Mouse (Mus musculus) forebrain, embryonic 10.5 days (tissue): ENCODE data around the gene Tbc1d21. TPM values are rescaled to one million over a fixed set of nuclear protein-coding genes. Genes with fewer than 3 reads are reported as not detected.

Experiments used
- DNase-seq: peaks from one replicate; pipeline ENCODE4 v3.0.0-alpha.2; 2017; ENCODE audit warnings: low spot score; ENCODE audit errors: extremely low spot score
- H3K27ac ChIP-seq: fragments of 300-500 bp; sonication (generic); 2 replicates; pipeline ENCODE4 v1.5.1; 2016; ENCODE audit warnings: mild to moderate bottlenecking
- H3K27me3 ChIP-seq: fragments of 300-500 bp; sonication (generic); 2 replicates; pipeline ENCODE4 v1.6.1; 2016; ENCODE audit warnings: mild to moderate bottlenecking; ENCODE audit not compliant: poor library complexity, severe bottlenecking
- H3K36me3 ChIP-seq: fragments of 300-500 bp; sonication (generic); replicated peaks from 2 replicates; pipeline ENCODE4 v1.6.1; 2016; ENCODE audit warnings: mild to moderate bottlenecking, moderate library complexity
- H3K4me1 ChIP-seq: fragments of 300-500 bp; sonication (generic); 2 replicates; pipeline ENCODE4 v1.6.1; 2016
- H3K4me3 ChIP-seq: fragments of 300-500 bp; sonication (generic); 2 replicates; pipeline ENCODE4 v1.5.1; 2016; ENCODE audit warnings: mild to moderate bottlenecking, moderate library complexity
- H3K9me3 ChIP-seq: fragments of 300-500 bp; sonication (generic); 2 replicates; pipeline ENCODE4 v1.6.1; 2016; ENCODE audit warnings: mild to moderate bottlenecking, moderate library complexity
- WGBS: fragments of 180-500 bp; shearing (Covaris S2); methylation state at CpG from one replicate; pipeline ENCODE4 v1.1.7; 2016; 5-methylcytosine and 5-hydroxymethylcytosine counted together
- polyA plus RNA-seq: library from polyadenylated mRNA; unstranded; fragments of >200 nt; fragmentation: Nextera tagmentation; extraction: Ambion mirVana; gene quantifications from 2 replicates; pipeline ENCODE4 v1.2.1, GENCODE M21; 2016

The Tbc1d21 gene
- polyA plus RNA-seq, 1 experiment from 2014 or later, result not detected

DNA sequence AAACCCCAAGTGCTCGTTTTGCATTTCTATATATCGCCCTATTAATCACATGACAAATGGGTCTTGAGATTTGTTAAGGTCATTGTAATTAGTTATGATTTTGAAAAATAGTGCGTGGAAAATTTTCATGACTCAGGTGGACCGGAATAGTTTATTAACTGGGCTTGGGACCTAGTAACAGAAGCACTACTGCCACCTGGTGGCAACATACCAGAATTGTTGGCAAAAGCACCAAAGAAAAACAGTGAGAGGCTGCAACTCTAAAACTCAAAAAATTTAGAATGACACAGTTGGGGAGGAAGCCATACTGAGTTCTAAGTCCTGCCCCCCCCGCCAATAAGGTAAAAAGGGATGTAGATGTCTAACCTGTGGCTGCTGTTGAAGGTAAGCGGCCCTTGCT, 611 bp downstream of the Tbc1d21 start:
- no peak for DNase-seq
- Histone ChIP-seq H3K4me3 (no peak overlapping the region), H3K4me1 (peaks cover 18% of the 10 kb centered on the region), H3K27ac (no peak overlapping the region), H3K36me3 (no peaks in the 10 kb centered on the region), H3K9me3 (no peaks in the 10 kb centered on the region), H3K27me3 (no peaks in the 10 kb centered on the region)
- 48% methylated on average over 6 of the region's 6 CpGs for WGBS

DNA sequence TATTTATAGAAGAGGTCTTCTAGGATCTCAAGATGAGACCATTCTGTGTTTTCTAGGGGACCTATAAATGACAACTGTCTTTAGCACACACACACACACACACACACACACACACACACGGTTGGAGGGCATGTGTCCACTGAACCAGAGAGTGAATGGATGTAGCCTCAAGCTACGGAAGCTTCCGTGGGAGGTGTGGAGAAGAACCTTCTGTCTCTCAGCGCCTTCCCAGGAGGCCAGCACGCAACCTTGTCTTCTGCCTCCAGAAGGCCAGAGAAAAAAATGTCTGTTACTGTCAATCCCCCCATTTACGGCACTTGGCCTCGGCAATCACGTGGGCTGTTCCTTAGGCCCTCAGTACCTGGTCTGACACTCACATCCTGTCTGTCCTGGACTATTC, 5.9 kb downstream of the Tbc1d21 start:
- 90% methylated on average over 8 of the region's 8 CpGs for WGBS
- H3K4me1 ChIP-seq, result no peaks in the 10 kb centered on the region
- no peaks in the 10 kb centered on the region for H3K27me3 ChIP-seq
- DNase-seq, result no peak
- no peak overlapping the region for H3K27ac ChIP-seq
- H3K9me3 ChIP-seq, result no peaks in the 10 kb centered on the region
- no peaks in the 10 kb centered on the region for H3K36me3 ChIP-seq
- H3K4me3 ChIP-seq, result no peak overlapping the region

DNA sequence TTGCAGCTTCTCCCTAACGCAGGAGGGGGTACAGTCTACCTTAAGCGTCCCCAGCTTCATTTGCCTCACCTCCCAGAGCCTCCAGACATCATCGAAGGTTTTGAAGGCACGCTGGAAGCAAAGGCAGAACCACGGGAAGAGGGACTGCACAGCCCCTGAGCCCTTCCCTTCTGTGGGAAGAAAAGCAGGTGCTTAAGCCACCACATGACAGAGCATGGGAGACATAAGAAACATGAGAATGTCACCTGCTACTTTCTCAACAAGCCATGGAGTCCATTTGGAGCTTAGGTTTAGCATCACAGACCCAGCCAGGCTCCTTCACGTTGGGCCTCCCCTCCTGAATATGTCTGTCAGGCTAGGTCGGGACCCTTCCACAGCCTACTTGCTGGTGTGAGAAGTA, 8.3 kb downstream of the Tbc1d21 start:
- no peaks in the 10 kb centered on the region for H3K4me1 ChIP-seq
- no peaks in the 10 kb centered on the region for H3K36me3 ChIP-seq
- WGBS, result 84% methylated on average over 7 of the region's 7 CpGs
- H3K27me3 ChIP-seq, result no peaks in the 10 kb centered on the region
- H3K27ac ChIP-seq, result no peak overlapping the region
- DNase-seq, result no peak
- no peak overlapping the region for H3K4me3 ChIP-seq
- H3K9me3 ChIP-seq, result no peaks in the 10 kb centered on the region

DNA sequence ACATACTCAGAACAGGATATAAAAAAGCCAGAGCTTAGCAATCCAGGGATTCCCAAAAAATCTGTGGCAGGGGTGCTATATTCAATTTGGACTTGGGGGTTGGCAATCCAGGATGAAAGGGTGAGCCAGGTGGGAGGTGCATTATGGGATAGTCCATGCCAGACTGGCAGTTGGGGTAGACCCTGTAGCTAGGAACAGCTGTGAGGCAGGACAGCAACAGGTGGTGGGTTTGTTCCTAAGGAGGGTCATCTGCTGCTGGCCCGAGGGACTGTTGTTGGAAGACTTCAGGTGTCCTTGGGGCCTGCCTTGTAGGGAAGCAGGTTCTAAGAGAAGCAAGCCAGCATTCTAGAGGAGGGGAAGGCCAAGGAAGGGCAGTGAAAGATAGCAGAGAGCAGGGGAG, 8.9 kb downstream of the Tbc1d21 start:
- H3K4me1 ChIP-seq, result no peaks in the 10 kb centered on the region
- H3K36me3 ChIP-seq, result no peaks in the 10 kb centered on the region
- 83% methylated on average over 1 of the region's 1 CpGs for WGBS
- DNase-seq, result no peak
- H3K9me3 ChIP-seq, result no peaks in the 10 kb centered on the region
- no peaks in the 10 kb centered on the region for H3K27me3 ChIP-seq
- no peak overlapping the region for H3K4me3 ChIP-seq
- no peak overlapping the region for H3K27ac ChIP-seq

DNA sequence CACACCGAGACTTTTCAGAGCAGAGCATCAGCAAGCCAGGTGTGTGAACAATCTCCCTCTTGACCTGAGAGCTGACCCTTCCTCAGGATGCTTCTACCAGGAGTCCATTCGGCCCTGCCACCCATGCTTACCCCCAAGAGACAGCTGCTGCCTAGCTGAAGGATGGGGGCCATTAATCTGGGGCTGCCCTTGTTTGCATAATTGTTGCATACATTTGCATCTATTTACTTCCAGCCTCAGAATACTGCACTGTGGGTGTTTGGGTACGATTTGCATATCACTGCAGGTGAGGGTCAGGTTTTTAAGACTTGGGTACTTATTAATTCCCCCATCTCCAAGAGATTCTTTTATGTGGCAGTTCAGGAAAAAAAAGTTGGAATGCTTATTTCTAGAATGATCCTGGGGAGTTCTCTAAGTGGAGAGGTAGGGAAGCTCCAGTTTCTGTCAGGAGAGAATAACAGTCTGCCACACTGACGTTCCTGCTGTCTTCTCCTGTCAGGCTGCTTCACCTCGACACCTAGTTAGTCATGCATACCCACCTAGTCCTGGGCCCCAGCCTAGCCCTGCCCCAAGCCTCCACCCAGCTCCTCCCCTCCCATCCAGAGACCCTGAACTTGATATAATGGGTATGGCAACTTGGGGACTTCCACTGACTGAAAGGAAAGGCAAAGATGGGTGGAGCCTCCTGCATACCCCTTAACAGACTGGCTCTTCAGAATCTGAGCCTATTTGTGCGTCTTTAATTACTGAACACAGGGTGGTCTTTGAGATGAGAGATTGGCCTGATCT, 14.8 kb downstream of the Tbc1d21 start:
- Histone ChIP-seq H3K27me3 (no peaks in the 10 kb centered on the region), H3K4me1 (peaks cover 11% of the 10 kb centered on the region), H3K36me3 (no peaks in the 10 kb centered on the region), H3K27ac (no peak overlapping the region), H3K9me3 (no peaks in the 10 kb centered on the region), H3K4me3 (no peak overlapping the region)
- no peak for DNase-seq
- 49% methylated on average over 6 of the region's 6 CpGs for WGBS

DNA sequence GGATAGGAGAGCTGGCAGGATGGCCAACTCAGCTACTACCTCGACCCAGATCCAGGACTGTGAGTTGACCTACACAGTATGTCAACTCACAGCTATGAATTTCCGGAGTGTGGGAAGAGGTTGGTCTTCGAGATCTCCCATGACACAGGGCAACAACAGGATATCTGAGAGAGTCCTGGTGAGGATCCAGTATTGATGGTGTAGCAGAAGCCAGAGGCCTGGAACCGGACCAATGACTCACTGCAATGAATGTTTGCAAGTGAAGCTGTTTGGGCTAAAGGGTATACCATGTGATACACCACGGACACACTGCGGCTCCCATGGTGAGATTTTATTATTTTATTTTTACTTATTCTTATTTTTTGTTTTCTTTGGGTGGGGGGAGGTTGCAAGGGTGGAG, 15.6 kb downstream of the Tbc1d21 start:
- WGBS, result 89% methylated on average over 6 of the region's 6 CpGs
- H3K27me3 ChIP-seq, result no peaks in the 10 kb centered on the region

DNA sequence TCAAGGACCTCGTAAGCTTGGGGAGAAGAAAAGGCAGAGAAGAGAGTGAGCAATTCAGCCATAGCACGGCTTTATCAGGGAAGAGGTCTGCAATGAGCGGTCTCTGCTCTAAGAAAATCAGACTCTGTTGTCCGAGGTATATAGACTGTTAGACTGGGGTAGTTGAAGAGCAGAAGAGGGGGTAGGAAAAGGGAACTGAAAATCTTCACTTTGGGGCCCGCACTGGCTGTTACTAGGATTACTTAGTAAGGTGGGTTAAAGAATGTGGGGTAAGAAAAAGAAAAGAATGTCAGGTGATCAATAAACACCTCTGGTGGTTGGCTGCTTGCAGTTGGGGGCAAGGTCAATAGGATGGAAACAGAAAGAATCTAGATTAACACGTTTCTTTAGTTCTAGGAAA, 17.0 kb downstream of the Tbc1d21 start:
- 87% methylated on average over 6 of the region's 6 CpGs for WGBS
- H3K27ac ChIP-seq, result no peak overlapping the region
- peaks cover 11% of the 10 kb centered on the region for H3K4me1 ChIP-seq
- H3K27me3 ChIP-seq, result no peaks in the 10 kb centered on the region
- H3K9me3 ChIP-seq, result no peaks in the 10 kb centered on the region
- no peak overlapping the region for H3K4me3 ChIP-seq
- H3K36me3 ChIP-seq, result no peaks in the 10 kb centered on the region
- DNase-seq, result no peak

More for the DNA sequence above, 15.6 kb downstream of the Tbc1d21 start:
- Histone ChIP-seq H3K4me1 (peaks cover 11% of the 10 kb centered on the region), H3K36me3 (no peaks in the 10 kb centered on the region), H3K9me3 (no peaks in the 10 kb centered on the region), H3K4me3 (no peak overlapping the region), H3K27ac (no peak overlapping the region)
- no peak for DNase-seq

DNA sequence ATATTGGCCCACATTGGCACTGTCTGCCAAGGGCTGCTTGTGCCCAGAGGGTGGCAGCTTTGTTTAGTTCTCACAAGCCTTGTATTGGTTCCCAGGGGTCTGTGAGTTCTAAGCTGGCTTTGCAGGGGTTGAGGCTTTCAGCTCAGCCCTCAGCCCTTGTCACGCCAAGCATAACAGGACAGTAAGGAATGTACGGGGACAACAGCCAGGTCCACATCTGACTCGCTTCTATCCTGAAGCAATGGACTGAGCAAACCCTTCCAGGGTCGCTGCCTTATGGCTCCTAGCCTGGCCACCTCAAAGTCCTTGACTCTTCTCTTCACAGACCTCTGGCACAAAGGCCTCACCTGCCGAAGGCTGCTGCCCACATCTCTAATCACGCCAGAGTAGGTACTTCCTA, 22.5 kb downstream of the Tbc1d21 start:
- H3K36me3 ChIP-seq, result no peaks in the 10 kb centered on the region
- 94% methylated on average over 6 of the region's 6 CpGs for WGBS
- H3K4me1 ChIP-seq, result peaks cover 7% of the 10 kb centered on the region
- no peak for DNase-seq
- H3K4me3 ChIP-seq, result no peak overlapping the region
- H3K27me3 ChIP-seq, result no peaks in the 10 kb centered on the region
- H3K27ac ChIP-seq, result no peak overlapping the region
- H3K9me3 ChIP-seq, result no peaks in the 10 kb centered on the region

DNA sequence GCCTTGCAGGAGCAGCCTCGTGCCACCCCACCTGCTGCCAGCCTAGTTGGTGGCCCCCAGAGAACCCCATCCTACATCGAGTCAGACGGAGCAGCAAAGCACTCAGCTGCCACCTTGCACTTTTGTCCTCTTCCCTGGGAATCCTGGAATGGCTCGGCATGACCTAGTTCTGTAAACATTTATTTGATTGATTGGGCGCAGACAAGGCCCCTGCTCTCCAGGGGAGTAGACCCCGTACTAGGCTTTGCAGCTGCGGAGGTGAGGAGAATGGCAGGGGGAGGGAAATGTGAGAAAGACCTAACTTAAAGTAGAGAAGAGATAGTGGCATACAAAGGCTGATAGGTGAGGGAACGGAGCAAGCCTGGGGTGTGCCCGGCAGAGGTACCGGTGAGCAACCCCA, 23.8 kb downstream of the Tbc1d21 start:
- 68% methylated on average over 10 of the region's 10 CpGs for WGBS
- Histone ChIP-seq H3K4me1 (peaks cover 7% of the 10 kb centered on the region), H3K27me3 (no peaks in the 10 kb centered on the region), H3K4me3 (no peak overlapping the region), H3K27ac (no peak overlapping the region), H3K9me3 (no peaks in the 10 kb centered on the region), H3K36me3 (no peaks in the 10 kb centered on the region)
- DNase-seq, result no peak

DNA sequence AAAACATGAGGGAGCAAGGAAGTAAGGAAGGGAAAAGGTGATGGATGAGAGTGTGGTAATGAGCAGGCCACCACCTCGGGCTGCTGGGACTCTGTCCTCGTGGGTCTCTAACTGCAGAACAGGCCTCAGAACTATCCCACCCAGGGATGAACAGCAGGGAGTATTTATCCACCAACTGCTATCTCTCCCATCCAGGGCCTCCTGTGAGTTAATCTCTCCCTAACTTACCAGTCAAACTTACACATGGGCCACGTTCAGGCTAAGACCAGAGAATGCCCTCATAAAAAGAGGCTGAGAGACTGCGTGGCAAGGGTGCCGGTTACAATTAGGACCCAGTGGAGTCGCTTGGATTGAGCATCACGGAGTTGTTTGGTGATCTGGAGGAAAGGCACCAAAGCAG, 24.3 kb downstream of the Tbc1d21 start:
- H3K9me3 ChIP-seq, result no peaks in the 10 kb centered on the region
- no peak overlapping the region for H3K27ac ChIP-seq
- H3K27me3 ChIP-seq, result no peaks in the 10 kb centered on the region
- no peak for DNase-seq
- WGBS, result 75% methylated on average over 7 of the region's 7 CpGs
- peaks cover 7% of the 10 kb centered on the region for H3K4me1 ChIP-seq
- H3K36me3 ChIP-seq, result no peaks in the 10 kb centered on the region
- H3K4me3 ChIP-seq, result no peak overlapping the region

DNA sequence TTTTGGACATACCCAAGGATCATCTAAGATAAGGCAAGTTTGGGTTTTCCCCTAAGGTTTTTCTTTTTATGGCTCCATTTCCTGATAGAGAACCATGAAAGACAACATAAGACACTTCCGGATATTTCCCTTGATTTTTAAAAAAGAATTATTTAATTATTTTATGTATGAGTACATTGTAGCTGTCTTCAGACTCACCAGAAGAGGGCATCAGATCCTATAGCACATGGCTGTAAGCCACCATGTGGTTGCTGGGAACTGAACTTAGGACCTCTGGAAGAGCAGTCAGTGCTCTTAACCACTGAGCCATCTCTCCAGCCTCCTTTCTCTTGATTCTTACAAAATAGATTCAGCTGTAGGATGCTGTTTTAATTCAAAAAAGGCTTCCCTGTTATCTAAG, 28.5 kb downstream of the Tbc1d21 start:
- WGBS, result 90% methylated on average over 1 of the region's 1 CpGs
- Histone ChIP-seq H3K4me3 (no peak overlapping the region), H3K4me1 (peaks cover 13% of the 10 kb centered on the region), H3K27ac (no peak overlapping the region), H3K36me3 (no peaks in the 10 kb centered on the region), H3K27me3 (no peaks in the 10 kb centered on the region), H3K9me3 (no peaks in the 10 kb centered on the region)
- DNase-seq, result no peak

DNA sequence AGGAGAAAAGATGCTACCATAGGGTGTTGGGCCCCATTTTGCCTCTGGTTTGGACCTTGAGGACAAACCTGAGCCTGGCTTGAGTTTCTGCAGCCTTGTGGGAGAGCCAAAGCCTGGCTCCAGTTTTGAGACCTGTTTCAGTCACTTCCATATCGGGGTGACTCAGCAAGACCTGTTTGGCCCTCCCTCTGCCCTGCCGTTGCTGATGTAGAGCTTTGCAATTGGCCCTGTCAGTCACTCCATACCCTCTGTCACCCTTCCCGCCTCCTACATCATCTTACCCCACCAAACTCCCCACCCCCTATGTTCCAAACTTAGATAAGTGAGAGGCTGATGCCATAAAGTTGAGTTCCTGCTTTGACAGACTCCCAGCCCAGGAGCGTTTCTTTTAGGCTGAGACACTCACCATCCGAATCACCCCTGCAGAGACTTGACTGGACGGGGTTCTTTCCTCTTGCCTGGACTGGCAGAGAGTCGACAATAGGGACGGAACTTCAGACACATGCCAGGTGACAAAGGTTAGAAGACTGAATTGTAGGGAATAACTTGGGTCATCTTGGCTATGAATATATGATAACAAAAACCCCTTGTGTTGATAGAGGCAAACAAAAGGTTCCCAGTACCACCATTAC, 33.5 kb downstream of the Tbc1d21 start:
- Histone ChIP-seq H3K36me3 (no peaks in the 10 kb centered on the region), H3K27ac (no peak overlapping the region), H3K4me3 (no peak overlapping the region), H3K9me3 (peaks cover 6% of the 10 kb centered on the region), H3K4me1 (peaks cover 6% of the 10 kb centered on the region; the same call in 1 of the 2 replicates), H3K27me3 (no peaks in the 10 kb centered on the region)
- DNase-seq, result no peak
- WGBS, result 80% methylated on average over 8 of the region's 8 CpGs

DNA sequence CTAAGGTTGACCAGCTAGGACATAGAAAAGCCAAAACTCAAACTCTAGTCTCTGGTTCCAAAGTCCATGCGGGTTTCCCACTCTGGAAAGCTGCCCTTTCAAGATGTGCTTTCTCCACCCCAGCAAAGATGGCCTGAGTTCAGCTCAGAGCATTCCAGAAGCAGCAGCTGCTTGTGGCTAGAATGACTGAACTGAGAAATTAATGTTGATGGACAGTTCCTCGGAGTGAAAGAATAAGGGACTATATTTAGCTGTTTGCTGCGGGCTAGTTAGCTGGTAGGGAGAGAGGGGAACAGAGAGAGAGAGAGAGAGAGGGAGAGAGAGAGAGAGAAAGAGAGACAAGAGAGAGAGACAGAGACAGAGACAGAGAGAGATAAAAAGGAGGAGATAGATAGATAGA, 39.0 kb downstream of the Tbc1d21 start:
- peaks cover 10% of the 10 kb centered on the region for H3K4me1 ChIP-seq

More for the DNA sequence above, 39.0 kb downstream of the Tbc1d21 start:
- Histone ChIP-seq H3K27me3 (no peaks in the 10 kb centered on the region), H3K36me3 (no peaks in the 10 kb centered on the region), H3K9me3 (peaks cover 6% of the 10 kb centered on the region), H3K27ac (no peak overlapping the region), H3K4me3 (no peak overlapping the region)
- WGBS, result 88% methylated on average over 3 of the region's 3 CpGs
- no peak for DNase-seq
